Mouse (Mus musculus) embryonic facial prominence, embryonic 11.5 days (tissue): ENCODE data around the gene Rab4a. TPM values are rescaled to one million over a fixed set of nuclear protein-coding genes. Genes with fewer than 3 reads are reported as not detected.

Experiments
- ATAC-seq: fragments of 200-750 bp; cut with Nextera tagmentation; replicated peaks from 2 replicates; pipeline ENCODE4 v1.8.0; 2017; ENCODE audit warnings: low read depth; ENCODE audit not compliant: insufficient number of reproducible peaks, low FRiP score, low TSS enrichment
- DNase-seq: peaks from one replicate; pipeline ENCODE4 v3.0.0-alpha.2; 2015; ENCODE audit warnings: low spot score
- H3K27ac ChIP-seq: fragments of 300-500 bp; sonication (generic); replicated peaks from 2 replicates; pipeline ENCODE4 v1.5.1; 2014; ENCODE audit warnings: mild to moderate bottlenecking, low read depth, low read length, control low read depth
- H3K27me3 ChIP-seq: fragments of 300-500 bp; sonication (generic); 2 replicates; pipeline ENCODE4 v1.6.1; 2014; ENCODE audit warnings: mild to moderate bottlenecking, low read length, moderate library complexity, mixed read lengths; ENCODE audit not compliant: control insufficient read depth, insufficient read depth
- H3K36me3 ChIP-seq: fragments of 300-500 bp; sonication (generic); replicated peaks from 2 replicates; pipeline ENCODE4 v1.6.1; 2014; ENCODE audit warnings: low read depth, mild to moderate bottlenecking, low read length, moderate library complexity, mixed read lengths; ENCODE audit not compliant: control insufficient read depth, insufficient read depth
- H3K4me1 ChIP-seq: fragments of 300-500 bp; sonication (generic); 2 replicates; pipeline ENCODE4 v1.6.1; 2014; ENCODE audit warnings: low read length, mixed read lengths; ENCODE audit not compliant: control insufficient read depth, insufficient read depth
- H3K4me2 ChIP-seq: fragments of 300-500 bp; sonication (generic); 2 replicates; pipeline ENCODE4 v1.6.1; 2014; ENCODE audit warnings: low read depth, mild to moderate bottlenecking, control low read depth, low read length, moderate library complexity
- H3K4me3 ChIP-seq: fragments of 300-500 bp; sonication (generic); 2 replicates; pipeline ENCODE4 v1.5.1; 2014; ENCODE audit warnings: low read depth, low read length, control low read depth
- H3K9ac ChIP-seq: fragments of 300-500 bp; sonication (generic); replicated peaks from 2 replicates; pipeline ENCODE4 v1.6.1; 2014; ENCODE audit warnings: mild to moderate bottlenecking, control low read depth, low read length
- H3K9me3 ChIP-seq: fragments of 300-500 bp; sonication (generic); replicated peaks from 2 replicates; pipeline ENCODE4 v1.6.1; 2016; ENCODE audit warnings: mild to moderate bottlenecking, low read length, inconsistent platforms, mixed read lengths; ENCODE audit not compliant: control insufficient read depth
- WGBS: fragments of 180-500 bp; shearing (Covaris S2); extraction: QIAGEN DNeasy Blood & Tissue Kit; methylation state at CpG from one replicate; pipeline ENCODE4 v1.1.7; 2014; 5-methylcytosine and 5-hydroxymethylcytosine counted together
- polyA plus RNA-seq: library from polyadenylated mRNA; unstranded; fragments of >200 nt; fragmentation: Nextera tagmentation; extraction: Ambion mirVana; gene quantifications from 2 replicates; pipeline ENCODE4 v1.2.1, GENCODE M21; 2014

Gene Rab4a
- polyA plus RNA-seq, 1 experiment from 2014 or later: 56.7 TPM

DNA sequence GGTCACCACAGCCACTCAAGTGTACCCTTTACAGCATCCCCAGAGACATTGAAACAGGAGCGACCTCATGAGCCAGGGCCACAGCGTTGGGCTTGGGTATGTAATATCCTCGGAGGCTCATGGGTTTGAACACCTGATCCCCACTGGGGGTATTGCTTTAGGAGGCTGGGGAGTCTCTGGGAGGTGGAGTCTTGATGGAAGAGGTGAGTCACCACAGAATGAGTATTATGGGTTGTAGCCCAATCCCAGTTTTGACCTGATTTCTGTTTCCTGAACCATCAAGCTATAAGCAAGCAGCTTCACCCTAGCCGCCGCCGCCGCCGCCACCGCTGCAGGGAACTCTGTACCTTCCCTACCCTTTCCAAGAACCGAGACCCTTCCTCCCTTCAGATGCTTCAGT lies 40.2 kb downstream of the Rab4a start:
- H3K36me3 ChIP-seq: no peaks in the 10 kb centered on the region
- no peak for ATAC-seq
- H3K9me3 ChIP-seq: no peaks in the 10 kb centered on the region
- no peak overlapping the region for H3K4me3 ChIP-seq
- H3K9ac ChIP-seq: no peak overlapping the region
- no peaks in the 10 kb centered on the region for H3K27me3 ChIP-seq
- H3K4me2 ChIP-seq: no peak overlapping the region
- H3K4me1 ChIP-seq: no peaks in the 10 kb centered on the region
- no peak for DNase-seq
- WGBS: 91% methylated on average over 10 of the region's 10 CpGs
- H3K27ac ChIP-seq: no peak overlapping the region

DNA sequence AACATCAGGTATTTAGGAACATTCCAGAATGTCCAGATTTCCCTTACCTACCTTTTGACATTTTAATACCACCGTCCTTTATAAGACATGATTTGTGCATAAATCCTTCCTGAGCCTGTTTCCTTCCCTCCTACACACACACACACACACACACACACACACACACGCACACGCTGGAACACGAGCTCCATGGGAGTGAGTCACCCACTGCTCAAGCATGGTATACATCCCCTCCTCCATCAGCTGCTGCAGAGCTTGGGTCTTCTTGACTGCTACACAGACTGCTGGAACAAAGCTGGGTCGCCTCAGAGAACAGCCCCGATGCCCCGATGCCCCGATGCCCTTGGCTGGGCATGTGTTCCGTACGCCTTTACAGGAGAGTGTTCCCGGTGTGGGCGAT lies 40.7 kb downstream of the Rab4a start:
- 93% methylated on average over 12 of the region's 12 CpGs for WGBS
- Histone ChIP-seq H3K9me3 (no peaks in the 10 kb centered on the region), H3K27ac (no peak overlapping the region), H3K36me3 (no peaks in the 10 kb centered on the region), H3K4me3 (no peak overlapping the region), H3K4me1 (no peaks in the 10 kb centered on the region), H3K27me3 (no peaks in the 10 kb centered on the region), H3K9ac (no peak overlapping the region), H3K4me2 (no peak overlapping the region)
- ATAC-seq (no peak), DNase-seq (no peak)

GRCm38 (mm10) chr8:123847546-123847945 lies 41.8 kb downstream of the Rab4a start:
- H3K4me2 ChIP-seq: no peak overlapping the region
- H3K9ac ChIP-seq: no peak overlapping the region
- H3K27ac ChIP-seq: no peak overlapping the region
- H3K4me1 ChIP-seq: no peaks in the 10 kb centered on the region
- ATAC-seq: no peak
- H3K4me3 ChIP-seq: no peak overlapping the region
- 70% methylated on average over 3 of the region's 3 CpGs for WGBS
- H3K9me3 ChIP-seq: no peaks in the 10 kb centered on the region
- no peaks in the 10 kb centered on the region for H3K36me3 ChIP-seq
- no peak for DNase-seq
- H3K27me3 ChIP-seq: no peaks in the 10 kb centered on the region

DNA sequence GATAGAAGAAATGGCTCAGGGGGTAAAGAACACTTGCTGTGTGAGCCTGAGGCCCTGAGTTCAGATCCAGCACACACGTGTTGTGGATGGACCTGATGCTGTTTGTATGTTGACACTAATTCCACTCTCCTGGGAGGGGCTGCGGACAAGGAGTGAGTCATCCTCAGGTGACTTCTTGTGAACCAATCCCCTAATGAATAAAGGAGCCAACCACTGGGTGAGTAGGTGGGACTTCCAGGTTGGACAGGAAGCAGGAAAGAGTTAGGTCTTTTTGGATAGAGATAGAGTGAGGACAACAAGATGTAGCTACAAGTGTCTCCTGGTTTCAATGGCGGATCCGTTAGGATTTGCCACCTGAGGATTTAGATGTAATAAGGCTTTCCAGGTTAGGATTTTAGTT lies 43.6 kb downstream of the Rab4a start:
- H3K4me1 ChIP-seq: no peaks in the 10 kb centered on the region
- no peaks in the 10 kb centered on the region for H3K36me3 ChIP-seq
- WGBS: 85% methylated on average over 4 of the region's 4 CpGs
- no peak overlapping the region for H3K9ac ChIP-seq
- no peak overlapping the region for H3K4me2 ChIP-seq
- no peak for DNase-seq
- no peak overlapping the region for H3K27ac ChIP-seq
- ATAC-seq: no peak
- H3K9me3 ChIP-seq: no peaks in the 10 kb centered on the region
- no peak overlapping the region for H3K4me3 ChIP-seq
- H3K27me3 ChIP-seq: no peaks in the 10 kb centered on the region

- DNase-seq: no peak
- H3K4me1 ChIP-seq: no peaks in the 10 kb centered on the region
- H3K27me3 ChIP-seq: no peaks in the 10 kb centered on the region
- WGBS: 71% methylated on average over 5 of the region's 5 CpGs
- no peak overlapping the region for H3K9ac ChIP-seq
- no peak for ATAC-seq
- H3K9me3 ChIP-seq: no peaks in the 10 kb centered on the region
- H3K4me2 ChIP-seq: no peak overlapping the region
- no peaks in the 10 kb centered on the region for H3K36me3 ChIP-seq
- H3K4me3 ChIP-seq: no peak overlapping the region
- no peak overlapping the region for H3K27ac ChIP-seq
Observed at GRCm38 (mm10) chr8:123851590-123851989, 45.8 kb downstream of the Rab4a start.

GRCm38 (mm10) chr8:123854252-123854651 lies 48.5 kb downstream of the Rab4a start:
- no peaks in the 10 kb centered on the region for H3K9me3 ChIP-seq
- ATAC-seq (no peak), DNase-seq (no peak)
- no peak overlapping the region for H3K4me3 ChIP-seq
- 97% methylated on average over 1 of the region's 1 CpGs for WGBS
- no peak overlapping the region for H3K9ac ChIP-seq
- H3K4me2 ChIP-seq: no peak overlapping the region
- no peaks in the 10 kb centered on the region for H3K4me1 ChIP-seq
- no peaks in the 10 kb centered on the region for H3K36me3 ChIP-seq
- H3K27me3 ChIP-seq: no peaks in the 10 kb centered on the region
- H3K27ac ChIP-seq: no peak overlapping the region

DNA sequence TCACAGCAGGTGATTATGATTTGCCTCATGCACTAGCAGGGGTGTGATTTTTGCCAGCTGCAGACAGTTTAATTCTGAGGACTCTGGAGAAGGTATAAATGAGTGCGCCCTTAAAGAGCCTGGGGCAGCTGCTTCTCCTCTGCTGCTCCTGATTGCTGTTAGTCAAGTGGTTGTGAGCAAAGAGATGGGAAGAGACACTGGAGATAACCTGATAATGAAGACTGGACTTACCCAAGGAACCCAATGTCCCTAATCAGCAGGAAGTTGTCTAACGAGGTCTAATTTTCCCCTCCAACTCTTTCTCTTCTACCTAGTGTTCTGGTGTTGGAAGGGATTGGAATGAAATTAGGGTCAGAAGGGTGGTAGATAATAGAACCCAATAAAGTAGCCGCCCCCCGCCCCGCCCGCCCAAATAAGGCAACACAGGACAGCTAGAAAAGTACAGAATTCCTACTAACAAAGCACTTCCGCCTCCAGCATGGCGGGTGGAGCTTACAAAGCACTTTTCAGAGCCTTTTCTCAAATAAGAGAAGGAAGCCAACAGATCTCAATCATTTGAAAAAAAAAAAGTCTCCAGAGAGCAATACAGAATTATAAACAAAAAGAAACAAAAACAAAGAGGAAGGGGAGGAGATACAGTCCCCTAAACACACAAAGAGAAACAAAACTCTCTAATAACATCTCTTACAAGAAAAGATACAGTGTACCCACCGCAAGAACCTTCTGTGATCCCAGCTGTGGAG lies 49.1 kb downstream of the Rab4a start:
- ATAC-seq (no peak), DNase-seq (no peak)
- Histone ChIP-seq H3K9me3 (no peaks in the 10 kb centered on the region), H3K4me2 (no peak overlapping the region), H3K4me1 (no peaks in the 10 kb centered on the region), H3K36me3 (no peaks in the 10 kb centered on the region), H3K4me3 (no peak overlapping the region), H3K9ac (no peak overlapping the region), H3K27me3 (no peaks in the 10 kb centered on the region), H3K27ac (no peak overlapping the region)
- 90% methylated on average over 9 of the region's 9 CpGs for WGBS

GRCm38 (mm10) chr8:123857361-123857760 lies 51.6 kb downstream of the Rab4a start:
- DNase-seq: no peak
- no peak for ATAC-seq
- no peaks in the 10 kb centered on the region for H3K4me1 ChIP-seq
- no peaks in the 10 kb centered on the region for H3K36me3 ChIP-seq
- WGBS: 73% methylated on average over 3 of the region's 3 CpGs
- H3K4me3 ChIP-seq: no peak overlapping the region
- H3K4me2 ChIP-seq: no peak overlapping the region
- no peaks in the 10 kb centered on the region for H3K27me3 ChIP-seq
- H3K9me3 ChIP-seq: no peaks in the 10 kb centered on the region
- no peak overlapping the region for H3K9ac ChIP-seq
- H3K27ac ChIP-seq: no peak overlapping the region
